Mouse (Mus musculus): Measurements from ENCODE around the gene Pdzd7.

The Pdzd7 gene

DNA sequence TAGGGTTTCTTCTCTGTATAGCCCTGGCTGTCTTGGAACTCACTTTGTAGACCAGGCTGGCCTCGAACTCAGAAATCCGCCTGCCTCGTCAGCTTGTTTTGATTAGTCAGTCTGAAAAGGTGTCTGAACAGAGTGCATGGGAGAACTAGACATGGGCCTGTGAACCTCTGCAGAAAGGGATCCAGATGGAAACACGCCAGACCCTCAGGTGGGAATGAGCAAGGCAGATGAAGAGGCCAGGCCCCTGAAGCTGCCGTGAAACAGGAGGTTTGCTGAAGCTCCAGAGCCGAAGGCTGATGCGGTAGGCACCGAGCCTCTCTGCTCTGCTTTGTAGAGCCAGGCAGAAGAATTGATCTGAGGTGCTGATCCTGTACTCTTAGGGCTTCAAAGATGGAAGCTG is 33.3 kb downstream of the Pdzd7 start:
- DNase-seq = no peak

DNA sequence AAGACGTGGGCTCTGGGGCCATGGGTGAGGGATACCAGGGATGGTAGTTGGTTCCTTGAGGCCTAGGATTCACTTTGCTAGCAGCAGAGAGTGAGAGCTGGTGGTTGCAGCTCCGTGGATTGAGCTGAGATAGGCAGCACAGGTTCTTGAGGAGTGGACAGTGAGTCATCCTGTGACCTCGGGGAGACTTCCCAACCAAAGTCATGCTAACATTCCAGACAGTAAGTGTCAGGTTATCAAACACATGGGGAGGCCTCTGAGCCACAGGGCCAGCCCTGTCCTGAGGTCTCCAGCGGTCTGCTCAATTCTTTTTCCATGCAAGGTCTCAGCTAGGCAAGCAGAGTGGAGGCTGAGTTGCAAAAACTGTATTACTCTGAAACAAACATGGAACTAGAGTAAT is 34.9 kb downstream of the Pdzd7 start:
- no peak for DNase-seq

DNA sequence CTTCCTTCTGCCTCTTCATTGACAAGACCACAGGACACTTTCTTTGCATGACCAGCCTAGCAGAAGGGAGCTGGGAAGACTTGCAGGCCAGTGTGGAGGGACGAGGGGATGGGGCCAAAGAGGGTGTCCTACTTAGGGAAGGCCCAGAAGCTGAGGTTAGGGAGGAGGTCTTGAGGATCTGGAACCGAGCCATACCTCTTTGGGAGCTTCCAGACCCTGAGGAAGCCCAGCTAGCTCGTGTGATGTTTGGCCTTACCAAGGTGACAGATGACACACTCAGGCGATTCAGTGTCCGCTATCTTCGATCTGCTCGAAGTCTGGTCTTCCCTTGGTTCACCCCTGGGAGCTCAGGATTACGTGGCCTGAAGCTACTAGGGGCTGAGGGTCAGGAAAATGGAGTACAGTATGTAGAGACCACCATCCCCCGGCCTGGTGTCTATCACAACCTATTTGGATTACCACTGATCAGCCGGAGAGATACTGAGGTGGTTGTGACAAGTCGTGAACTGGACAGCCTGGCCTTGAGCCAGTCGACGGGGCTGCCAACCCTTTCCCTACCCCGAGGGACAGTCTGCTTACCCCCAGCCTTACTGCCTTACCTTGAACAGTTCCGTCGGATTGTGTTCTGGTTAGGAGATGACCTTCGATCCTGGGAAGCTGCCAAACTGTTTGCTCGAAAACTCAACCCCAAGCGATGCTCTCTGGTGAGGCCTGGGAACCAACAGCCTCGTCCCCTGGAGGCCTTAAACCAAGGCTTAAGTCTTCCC is 37.9 kb downstream of the Pdzd7 start:
- DNase-seq = no peak

DNA sequence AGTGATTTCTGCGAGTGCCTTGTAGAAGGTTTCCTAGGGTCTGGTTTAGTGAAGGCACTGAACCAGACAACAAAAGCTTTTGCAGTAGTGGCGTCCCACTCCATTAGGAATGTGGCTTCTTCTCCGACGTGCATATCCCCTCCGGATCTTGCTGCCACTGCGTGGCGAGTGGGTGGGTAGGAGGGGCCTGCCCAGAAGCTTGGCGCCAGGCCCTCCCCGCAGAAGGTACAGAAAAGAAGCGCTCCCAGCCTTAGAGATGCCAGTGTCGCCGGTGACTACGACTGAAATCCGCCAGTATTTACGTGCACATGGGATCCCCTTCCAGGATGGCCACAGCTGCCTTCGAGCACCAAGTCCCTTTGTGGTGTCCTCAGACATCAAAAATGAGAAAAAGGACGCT is 38.5 kb downstream of the Pdzd7 start:
- DNase-seq = no peak

DNA sequence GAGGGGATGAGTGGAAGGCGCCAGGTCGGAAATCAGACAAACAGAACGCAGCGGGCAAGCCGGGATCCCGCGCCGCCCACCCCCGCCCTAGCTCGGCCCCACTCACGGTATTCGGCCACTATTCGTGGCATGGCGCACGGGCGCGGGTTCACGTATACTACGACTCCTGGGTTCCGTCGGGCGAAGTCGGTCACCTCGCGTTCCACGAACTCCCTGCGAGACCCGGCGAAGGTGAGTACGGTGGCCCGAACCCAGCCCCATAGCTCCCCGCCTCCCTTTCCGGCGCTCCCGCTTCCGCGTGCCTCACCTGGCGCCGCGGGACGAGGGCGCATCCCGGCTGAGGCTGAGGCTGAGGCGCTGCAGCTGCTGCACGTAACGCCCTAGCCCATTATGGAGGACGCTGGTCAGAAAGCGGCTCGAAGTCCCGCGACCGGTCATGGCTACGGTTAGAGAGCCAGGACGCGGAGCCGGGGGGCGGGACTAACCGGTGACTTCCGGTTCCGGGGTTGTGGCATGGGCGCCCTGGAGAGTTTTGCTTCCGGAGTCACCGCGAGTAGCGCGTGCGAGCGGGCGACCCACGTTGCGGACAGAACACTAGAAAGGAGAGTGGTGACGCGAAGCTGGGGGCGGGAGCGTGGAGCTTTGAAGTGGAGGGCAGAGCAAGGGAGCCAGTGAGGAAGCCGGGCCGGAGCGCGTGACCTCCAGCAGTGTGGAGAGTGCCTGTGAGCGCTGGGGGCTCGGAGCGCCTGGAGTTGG is 39.4 kb downstream of the Pdzd7 start, which contains the start of gene Mrpl43:
Mrpl43 (minus strand) TSS at position 486 of the 756 bp plus-strand sequence.
- peak; percentile 97 to 98 for DNase-seq

DNA sequence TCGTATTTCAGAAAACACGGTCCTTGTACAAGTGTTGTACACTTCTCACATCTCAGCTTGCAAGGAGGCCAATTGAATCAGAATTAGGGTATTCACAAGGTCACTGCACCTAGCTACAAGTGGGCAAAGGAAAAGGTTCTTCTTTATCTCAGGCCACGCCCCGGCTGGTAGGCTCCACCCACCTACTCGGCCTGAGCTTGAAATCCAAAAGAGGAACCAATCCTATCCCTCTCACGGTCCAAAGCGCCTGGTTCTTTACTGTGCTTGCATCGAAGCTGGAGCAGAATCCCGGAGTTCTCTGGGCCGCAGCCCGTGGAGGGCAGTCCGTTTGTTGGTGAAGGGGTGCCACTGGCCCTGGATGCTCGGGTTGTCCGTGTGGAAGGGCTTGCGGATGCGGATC is 40.1 kb downstream of the Pdzd7 start, which contains the start of gene Twnk:
Twnk (plus strand) TSS at position 220 of the 400 bp plus-strand sequence.
- DNase-seq = peak; percentile 70 to 81

DNA sequence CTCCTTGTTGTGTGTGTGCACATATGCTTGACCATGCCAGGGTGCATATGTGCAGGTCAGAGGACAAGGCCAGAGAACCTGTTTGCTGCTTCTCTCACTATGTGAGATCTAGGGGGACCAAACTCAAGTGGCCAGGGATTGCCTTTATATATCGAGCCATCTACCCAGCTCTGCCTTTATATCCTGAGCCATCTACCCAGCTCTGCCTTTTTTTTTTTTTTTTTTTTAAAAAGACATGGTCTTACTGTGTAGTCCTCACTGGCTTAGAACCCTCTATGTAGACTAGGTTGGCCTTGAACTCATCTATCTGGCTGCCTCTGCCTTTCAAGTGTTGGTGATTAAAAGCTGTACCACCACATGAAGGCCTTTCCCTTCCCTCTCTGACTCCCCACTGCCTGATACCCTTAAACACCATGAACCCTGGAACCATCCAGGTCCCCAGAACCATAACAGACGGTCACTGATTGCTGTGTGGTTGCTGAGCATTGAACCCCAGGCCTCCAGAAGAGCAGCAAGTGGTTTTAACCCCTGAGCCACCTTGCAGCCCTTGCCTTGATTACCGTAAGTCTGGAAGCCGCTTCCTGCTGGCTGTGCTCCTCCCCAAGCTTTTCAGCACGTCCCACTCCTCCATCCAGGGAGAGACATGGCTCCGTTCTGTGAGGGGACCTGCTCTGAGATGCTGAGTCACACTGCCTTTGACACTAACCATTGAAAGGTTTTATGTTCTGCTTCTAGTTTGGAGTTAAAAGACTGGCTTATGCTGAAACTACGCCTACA is 41.6 kb downstream of the Pdzd7 start:
- no peak for DNase-seq

DNA sequence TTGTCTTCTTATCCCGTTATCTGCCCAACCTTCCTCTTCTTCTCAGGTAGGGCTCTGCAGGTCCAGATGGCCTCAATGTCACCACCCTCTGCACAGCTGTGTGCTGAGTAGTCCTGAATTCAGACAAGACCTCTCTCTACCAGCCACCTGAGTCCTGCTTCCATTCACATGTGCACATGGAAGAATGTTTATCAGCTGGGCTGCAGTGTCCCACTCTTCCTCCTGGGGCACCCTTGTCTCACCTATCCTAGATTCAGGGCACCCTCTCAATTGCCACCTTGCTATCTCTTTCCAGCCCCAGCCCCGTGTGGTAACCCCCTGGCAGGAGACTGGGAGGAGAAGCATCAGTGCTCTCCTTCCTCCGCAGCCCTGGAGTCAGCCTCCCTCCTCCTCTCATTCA is 43.2 kb downstream of the Pdzd7 start:
- DNase-seq = no peak

DNA sequence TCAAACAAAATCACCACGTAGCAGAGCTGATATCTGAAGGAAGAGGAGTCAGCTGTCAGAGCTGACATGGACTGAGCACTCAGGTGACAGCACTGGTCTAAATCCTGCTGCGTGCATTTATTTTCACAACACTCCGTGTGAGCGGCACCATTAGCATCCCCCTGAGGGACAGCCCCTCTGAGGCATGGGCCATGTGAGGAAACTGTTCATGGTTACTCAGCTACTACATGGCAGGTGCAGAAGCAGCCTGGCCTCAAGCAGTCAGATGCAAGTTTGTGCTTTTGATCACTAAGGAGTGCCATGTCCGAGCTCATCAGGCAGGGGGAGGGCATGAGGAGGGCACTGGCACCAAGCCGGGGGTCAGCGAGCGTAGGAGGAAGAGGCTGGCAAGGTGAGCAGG is 45.9 kb downstream of the Pdzd7 start:
- DNase-seq = no peak

DNA sequence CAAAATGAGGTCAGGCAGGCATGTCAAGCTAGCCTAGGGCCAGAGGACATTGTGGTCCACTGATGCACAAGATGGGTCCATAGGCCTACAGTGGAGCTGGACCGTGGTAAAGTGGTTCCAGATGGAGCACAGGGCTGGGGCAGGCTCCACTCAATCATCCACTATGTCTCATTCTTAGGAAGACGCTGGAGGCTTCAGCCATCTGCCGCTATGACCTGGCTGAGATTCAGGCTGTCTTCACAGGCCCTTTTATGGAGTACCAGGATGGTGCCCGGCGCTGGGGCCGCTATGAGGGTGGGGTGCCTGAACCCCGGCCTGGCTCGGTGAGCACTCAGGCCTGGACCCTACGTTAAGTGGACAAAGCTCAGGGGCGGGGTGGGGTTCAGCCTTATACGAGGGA is 47.7 kb downstream of the Pdzd7 start:
- DNase-seq = no peak

DNA sequence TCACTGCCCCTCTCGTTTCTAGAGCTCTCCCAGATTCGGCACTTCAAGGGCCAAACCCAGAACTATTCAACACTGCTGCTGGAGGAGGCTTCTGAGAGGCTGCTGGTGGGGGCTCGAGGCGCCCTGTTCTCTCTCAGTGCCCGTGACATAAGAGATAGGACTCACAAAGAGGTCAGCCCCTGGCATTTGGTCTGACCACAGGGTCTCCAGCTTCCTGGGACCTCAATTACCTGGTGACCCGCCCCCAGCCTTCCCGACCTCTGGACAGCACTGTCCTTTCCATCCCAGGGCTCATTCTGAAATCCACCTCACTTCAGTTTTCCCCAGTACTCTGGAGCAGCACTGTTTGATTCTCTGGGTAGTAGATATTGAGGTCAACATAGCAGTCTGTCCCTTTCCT is 52.8 kb downstream of the Pdzd7 start:
- no peak for DNase-seq

DNA sequence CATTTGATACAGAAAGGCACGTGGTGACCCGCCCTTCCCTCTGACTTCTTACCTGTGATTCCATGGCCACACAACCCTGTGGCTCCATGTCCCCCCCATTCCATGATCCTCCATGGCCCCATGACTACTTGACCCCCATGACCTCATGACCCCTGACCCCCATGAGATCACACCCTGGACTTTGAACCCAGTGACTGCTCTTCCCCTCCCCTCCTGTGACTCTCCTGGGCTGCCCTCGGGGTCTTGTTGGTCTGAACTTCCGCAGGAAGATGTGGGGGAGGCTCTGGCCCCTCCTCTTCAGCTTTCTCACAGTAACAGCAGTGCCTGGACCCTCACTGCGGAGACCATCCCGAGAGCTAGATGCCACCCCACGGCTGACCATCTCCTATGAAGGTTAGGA is 53.3 kb downstream of the Pdzd7 start:
- DNase-seq = no peak

DNA sequence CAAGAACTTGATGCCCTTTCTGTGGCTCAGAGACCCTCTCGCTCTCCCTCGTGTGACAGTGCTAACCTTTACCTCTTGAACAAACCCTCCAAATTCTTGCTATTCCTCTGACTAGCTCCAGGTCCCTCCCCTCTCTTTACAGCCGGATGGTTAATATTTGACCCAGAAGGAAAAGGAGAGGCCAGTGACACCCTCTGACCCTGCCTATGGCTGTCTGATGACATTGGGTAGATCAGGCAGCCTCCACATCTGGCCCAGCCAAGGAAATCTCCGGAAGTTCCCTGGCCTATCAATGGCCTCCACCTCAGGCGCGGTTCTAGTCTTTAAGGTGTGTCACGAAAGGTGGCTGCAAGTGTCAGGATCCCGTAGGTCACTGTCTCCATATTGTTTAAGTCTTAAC is 54.5 kb downstream of the Pdzd7 start:
- no peak for DNase-seq

DNA sequence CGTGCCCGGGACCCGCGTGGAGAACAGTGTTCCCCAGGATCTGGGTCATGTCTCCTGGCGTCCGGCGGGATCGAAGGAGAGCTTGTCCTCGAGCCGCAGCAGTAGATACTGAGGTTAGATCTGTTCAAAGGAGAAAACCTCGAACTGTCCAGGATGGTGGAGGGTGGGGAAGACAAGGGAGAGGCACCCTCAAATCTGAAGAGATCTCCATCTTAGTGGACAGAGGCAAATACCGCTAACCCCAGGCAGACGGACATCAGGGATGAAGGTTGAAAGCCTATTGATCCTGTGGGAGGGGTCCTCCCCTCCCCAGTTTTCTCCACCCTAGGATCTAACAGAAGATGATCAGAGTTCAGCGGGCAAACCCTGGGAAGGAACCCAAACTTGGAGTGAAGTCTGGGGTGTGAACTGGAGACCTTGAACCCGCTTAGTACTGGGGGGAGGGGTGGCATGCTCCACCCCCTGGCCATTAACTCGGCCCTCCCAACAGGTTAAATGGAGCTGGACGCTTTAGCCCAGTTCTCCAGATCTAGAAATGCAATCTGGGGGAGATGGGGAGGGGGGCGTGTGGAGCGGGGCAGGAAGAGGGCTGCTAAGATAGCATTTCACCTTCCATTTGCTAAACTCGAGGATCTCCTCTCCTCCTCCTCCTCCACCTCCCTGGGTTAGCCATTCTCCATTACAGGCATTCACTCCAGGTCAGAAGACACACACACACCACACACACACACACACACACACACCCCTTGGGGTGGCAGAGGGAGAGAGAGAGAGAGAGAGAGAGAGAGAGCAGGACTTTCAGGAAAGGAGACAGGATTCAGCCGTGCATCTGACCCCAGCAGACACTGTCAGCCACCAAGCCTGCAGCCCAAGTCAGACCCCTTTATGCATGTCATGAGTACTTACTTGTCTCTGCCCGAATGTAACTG is 55.7 kb downstream of the Pdzd7 start:
- no peak for DNase-seq

DNA sequence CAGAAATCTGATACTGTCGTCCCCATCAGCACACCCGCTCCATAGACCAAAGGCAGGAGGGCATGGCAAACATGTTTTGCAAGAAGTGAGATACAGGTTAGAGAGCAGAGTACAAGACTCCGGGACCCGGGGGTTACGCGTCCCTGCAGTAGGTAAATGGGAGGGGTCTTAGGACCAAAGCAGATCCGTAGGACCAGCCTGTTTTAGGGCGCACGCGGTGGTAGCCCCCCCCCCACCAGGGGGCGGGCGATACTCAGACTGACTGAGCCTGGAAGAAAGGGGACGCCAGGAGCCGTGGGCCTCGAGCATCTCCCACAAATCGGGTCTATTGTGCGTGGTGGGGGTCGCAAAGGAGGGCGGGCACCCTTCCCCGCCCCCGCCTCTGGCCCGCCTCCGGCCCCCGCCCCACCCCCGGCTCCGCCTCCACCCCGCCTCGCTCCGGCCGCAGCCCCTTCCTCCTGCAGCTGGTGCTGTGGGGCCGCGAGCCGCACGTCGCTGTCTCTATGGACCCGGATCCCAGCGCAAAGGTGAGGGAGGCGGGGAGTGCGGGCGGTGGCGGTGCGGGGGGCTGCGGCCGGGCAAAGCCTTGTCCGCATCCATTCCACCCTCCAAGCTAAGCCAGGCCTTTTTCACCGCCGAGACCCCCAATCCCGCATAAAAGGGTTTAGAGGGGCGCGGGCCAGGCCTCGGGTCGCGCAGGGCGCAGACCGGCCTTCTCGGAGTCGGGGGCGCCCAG is 56.5 kb downstream of the Pdzd7 start, which contains the start of gene Sema4g:
Sema4g (plus strand) TSS at position 271 of the 736 bp plus-strand sequence.
- DNase-seq = peak in 1 of 2 experiments; percentile 46

DNA sequence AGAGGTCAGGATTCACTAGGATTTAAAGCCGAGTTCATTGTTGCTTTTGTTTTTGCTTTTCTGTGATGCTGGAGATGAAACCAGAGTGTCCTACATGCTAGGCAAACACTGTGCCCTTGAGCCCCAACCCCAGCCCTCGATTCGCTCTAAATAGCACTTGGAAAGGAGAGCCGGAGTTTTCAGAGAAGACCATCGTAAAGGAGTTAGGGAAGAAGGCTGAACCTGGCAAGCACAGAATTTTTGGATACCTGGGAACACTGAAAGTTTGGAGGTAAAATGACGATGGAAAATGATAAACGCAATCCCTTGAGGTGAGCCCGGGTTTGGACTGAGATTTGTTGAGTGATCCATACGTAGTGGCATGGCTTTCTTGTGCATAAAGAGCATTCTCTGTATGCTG is 57.2 kb downstream of the Pdzd7 start:
- DNase-seq = no peak

DNA sequence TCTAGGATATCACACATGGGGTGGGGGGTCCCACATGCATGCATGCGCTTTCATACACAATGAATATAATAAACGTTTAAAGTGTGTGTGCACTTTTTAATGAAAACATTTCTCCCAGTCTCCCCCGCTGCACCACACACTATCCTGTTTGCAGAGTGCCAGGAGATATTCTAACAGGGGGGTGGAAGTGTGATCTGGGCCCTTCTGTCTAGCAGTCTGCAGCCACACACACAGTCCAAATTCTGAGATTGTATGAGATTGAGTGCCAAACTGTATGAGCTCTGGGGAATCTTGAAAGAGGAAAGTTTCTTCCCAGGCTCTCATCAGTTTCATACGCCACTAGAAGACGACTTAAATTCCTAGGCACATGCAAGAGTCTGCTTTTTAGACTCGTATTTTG is 57.7 kb downstream of the Pdzd7 start:
- DNase-seq = no peak

DNA sequence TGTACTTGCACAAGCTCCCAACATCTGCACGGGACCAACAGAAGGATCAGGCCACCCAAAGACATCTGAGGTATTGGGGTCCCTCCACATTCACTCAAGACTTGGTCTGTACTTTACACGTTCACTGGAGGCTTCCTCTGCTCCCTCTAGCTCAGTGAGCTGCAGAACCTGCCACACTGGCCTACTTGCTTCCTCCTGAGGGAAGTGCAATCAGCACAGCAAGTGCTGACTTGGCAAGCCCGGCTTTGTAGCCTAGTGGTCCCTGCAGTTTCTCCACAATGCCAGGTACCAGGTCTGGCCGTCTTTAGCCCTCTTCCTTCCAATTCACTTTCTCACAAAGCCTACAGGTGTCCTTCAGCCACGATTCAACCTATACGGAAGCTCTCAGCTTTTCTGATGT is 58.5 kb downstream of the Pdzd7 start:
- no peak for DNase-seq

DNA sequence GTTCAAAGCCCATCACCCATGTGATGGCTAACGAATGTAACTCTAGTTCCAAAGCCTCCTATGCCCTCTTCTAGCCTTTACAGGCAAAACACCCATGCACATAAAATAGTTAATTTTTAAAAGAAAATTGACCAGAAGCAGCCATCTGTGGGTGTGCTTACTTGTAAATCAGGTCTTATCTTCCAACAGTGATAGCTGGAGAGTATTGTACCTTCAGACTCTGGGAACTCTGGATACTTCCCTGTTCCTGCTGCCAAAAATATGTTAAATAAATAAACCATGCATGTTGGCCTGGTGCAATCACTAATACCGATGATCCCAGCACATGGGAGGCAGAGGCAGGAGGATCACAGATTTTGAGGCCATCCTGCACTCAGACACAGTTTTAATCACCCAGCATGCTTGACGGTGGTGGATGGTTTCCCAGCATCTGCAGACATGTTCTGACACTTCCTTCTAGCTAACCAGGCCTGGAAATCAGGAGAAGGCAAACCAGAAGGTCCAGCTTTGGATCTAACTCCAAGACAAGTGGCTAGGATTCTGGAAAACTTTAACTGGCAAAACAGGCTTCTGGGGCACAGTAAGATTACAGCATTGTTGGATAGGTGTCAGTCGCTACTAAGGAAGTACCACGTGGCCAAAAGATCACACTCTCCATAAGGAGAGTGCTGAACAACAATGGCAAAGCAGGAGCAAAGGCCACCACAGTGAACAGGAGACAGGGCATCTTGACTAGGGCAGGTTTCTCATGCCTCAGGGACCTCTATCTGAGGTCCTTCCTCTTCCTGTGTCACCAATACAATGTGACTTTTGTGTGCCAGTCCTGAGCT is 60.1 kb downstream of the Pdzd7 start:
- DNase-seq = no peak

DNA sequence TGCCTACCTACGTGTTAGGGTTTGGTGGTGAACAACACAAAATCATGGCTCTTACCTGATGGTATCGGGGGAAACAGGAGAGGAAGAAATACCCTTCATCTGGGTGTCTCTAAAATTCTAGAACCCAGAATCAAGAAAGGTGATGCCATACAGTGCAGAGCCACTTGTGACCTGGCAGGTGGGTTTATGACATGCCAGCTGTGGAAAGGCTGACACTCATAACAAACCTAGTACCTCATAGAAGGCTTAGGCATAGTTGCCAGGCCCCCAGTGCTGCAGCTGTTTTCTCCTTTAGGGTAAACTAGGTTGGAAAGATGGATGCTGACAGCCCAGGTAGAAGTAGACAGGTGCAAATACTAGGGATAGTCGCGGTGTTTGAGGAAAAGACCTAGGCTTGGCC is 61.1 kb downstream of the Pdzd7 start:
- DNase-seq = no peak

DNA sequence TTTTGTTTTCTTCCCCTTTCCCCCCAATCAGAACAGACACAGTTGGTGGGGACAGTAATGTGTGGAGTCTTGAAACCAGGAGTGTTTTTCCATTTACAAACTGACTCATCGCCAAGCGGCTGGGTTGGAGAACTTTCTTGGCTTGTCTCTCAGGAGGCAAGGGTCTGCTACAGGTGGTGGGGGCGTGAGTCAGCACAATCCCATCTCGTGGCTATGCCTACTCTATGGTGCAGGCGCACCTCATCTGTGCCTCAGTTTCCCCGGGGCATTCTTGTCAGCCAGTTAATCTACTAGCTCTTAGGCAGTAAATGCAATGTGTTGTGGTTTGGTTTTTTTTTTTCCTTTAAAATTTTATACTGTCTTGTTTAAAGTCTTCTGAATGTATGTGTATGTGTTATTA is 62.2 kb downstream of the Pdzd7 start:
- no peak for DNase-seq
